Mouse (Mus musculus) ES-Bruce4 (cell line): Measurements from ENCODE around the gene Slitrk5.

Experiments
- CTCF ChIP-seq: IDR thresholded peaks from one replicate; pipeline ENCODE4 v1.8.1; 2011; ENCODE audit warnings: low read depth, low read length
- POLR2A ChIP-seq: IDR thresholded peaks from one replicate; pipeline ENCODE4 v1.8.1; 2011; ENCODE audit warnings: low read length; ENCODE audit not compliant: insufficient read depth

DNA sequence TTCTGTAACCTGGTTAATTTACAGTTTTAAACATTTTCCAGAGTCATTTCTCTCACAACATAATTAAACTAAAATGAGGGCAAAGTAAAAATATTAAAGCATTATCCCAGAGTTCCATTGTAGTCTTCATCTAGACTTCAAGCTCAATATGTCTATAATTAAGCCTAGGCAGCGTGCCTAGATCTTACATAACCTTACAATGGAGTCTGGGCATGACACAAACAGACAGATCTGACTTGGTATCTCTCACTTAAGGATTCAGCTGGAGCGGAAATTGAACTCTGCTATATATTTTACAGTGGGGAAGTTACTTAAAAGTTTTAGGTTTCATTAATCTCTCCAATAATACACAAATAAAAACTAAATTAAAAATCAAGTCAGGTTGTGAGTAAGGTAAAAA is 54.9 kb downstream of the Slitrk5 start:
- TF ChIP-seq POLR2A (no peak), CTCF (no peak)
